Mouse (Mus musculus): ENCODE measurements around the gene Eya4.

Gene Eya4

GRCm38 (mm10) chr10:23150401-23150800 is 200.2 kb downstream of the Eya4 start:
- peak in 1 of 2 experiments; percentile 8 for DNase-seq

DNA sequence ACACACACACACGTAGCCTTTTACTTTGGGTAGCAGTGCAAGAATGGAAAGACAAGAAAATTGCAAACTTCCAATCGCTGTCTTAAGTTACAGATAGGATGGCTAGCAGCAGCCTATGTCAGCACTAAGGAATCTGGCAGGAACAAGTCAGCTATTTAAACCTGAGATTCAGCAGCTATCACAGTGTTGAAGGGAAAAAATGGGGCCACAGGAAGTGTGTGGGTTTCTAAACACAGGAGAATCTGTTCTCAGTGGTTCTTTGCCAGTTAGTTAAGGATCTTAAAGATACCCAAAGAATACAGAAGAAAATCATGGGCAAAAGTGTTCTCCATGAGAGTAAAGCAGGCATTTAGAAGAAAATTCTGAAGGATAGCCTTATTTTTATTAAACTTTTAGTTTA is 206.0 kb downstream of the Eya4 start:
- no peak for DNase-seq

DNA sequence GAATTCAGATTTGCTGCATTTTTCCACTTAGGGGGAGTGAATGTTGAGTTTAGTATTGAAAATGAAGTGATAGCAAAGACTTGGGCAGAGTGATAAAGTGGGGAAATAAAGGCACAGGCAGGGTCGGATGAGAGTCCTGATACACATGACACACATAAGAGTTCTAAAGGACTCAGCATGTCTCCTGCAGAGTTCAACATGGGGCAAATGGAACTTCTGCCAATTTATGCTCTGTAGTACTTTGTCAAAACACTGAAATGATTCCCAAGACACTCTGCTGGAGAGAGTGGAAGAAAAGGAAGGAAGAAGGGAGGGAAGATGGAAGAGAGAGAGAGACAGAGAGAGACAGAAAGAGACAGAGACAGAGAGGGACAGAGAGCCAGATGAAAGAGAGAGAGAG is 222.6 kb downstream of the Eya4 start:
- DNase-seq = no peak

DNA sequence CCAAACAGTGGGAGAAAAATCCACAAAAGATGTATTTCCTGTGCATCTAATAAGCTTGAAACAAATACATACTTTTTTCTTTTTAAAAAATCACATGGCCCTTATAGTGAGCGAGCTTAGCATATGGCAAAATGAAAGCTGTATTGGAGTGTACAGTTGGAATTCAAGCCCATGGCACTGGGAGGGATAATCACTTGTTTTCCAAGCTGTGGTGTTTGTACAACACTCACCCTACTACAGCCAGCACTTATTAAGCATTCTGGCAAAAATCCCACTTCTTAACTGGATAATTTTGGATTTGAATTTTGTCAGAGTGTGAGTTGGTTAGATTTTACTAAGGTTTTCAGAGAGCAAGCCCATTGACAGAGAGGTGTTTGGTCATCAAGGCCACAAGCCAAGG is 223.4 kb downstream of the Eya4 start:
- no peak for DNase-seq

DNA sequence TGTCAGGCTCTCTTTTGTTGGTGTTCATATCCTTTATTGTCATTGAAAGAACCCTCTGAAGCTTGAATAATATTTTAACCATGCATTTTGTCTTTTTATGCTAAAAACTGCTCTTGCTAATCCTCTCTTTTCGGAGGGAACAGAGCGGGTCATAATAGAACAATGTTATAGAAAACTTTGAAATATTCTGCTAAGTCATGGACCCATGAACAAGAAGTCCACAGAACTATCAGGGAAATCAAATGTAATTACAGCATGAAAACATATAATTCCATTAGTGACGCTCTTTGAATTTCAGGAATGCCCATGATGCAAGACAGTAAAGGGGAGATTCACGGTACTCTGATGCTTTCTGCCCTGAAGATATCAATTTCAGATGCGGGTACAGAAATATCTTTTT is 224.1 kb downstream of the Eya4 start:
- DNase-seq = no peak

DNA sequence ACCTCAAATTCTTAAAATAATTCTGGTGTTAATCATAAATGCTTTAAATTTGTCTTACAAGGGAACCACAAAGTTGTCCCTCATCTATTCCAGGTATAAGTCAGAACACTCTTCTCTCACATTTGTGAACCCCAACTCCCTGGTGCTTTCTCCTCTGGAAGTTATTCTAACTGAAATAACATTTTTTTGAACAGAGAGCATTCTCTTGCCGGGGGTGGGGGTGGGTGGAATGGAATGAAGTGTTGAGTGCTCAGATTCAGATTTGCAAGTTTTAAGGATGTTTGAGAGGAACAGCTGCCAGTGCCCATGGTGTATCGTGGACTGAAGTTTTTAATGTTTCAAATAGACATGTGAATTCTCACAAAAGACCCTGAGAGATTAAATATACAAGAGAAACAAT is 230.1 kb downstream of the Eya4 start:
- DNase-seq = no peak

- peak; percentile 72 to 76 for DNase-seq
Observed at GRCm38 (mm10) chr10:23116786-23117410, 233.7 kb downstream of the Eya4 start.

- no peak for DNase-seq
Observed at GRCm38 (mm10) chr10:23116063-23116462, 234.5 kb downstream of the Eya4 start.

GRCm38 (mm10) chr10:23115321-23115720 is 235.3 kb downstream of the Eya4 start:
- DNase-seq = no peak

- DNase-seq = no peak
Observed at GRCm38 (mm10) chr10:23108122-23108521, 242.5 kb downstream of the Eya4 start.

DNA sequence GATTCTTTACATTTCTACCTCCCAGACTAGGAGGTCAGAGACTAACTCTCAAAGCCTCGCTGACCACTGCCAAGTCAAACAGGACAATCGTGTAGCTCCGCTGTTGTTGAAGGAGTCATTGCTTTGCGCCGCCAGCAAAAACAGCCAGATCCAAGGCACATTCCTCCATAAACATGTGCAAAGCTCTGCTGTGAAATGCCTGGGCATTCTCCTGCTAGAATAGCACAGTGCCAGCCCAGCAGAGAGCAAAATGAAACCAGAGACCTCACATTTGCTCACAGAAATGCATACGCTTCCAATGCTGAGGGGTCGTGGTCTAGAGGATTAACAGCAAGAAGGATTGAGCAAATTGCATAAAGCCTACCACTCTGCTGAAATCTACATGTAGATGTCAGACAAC is 258.1 kb downstream of the Eya4 start:
- no peak for DNase-seq

- DNase-seq = no peak
Observed at GRCm38 (mm10) chr10:23091552-23091951, 259.0 kb downstream of the Eya4 start.

GRCm38 (mm10) chr10:23090323-23090722 is 260.3 kb downstream of the Eya4 start:
- no peak for DNase-seq

- DNase-seq = no peak
Observed at GRCm38 (mm10) chr10:23089271-23089670, 261.3 kb downstream of the Eya4 start.

DNA sequence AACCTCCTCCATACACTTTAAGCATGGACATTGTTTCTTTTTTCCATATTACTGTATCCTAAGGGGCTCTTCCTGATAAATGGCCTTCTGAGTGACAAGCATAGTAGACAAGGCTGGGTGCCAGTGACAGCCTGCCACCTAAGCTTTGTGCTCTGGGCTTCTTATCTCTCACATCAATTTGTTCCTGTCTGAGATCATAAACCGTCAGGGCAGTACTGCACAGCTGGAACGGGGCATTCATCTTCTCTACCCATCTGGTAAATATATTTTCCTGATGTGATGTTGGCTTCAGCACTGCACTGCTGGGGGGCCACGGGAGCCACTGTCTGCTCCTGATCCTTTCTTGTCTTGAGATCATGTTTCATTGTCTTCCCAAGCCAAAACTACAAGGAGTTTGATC is 261.8 kb downstream of the Eya4 start:
- no peak for DNase-seq

DNA sequence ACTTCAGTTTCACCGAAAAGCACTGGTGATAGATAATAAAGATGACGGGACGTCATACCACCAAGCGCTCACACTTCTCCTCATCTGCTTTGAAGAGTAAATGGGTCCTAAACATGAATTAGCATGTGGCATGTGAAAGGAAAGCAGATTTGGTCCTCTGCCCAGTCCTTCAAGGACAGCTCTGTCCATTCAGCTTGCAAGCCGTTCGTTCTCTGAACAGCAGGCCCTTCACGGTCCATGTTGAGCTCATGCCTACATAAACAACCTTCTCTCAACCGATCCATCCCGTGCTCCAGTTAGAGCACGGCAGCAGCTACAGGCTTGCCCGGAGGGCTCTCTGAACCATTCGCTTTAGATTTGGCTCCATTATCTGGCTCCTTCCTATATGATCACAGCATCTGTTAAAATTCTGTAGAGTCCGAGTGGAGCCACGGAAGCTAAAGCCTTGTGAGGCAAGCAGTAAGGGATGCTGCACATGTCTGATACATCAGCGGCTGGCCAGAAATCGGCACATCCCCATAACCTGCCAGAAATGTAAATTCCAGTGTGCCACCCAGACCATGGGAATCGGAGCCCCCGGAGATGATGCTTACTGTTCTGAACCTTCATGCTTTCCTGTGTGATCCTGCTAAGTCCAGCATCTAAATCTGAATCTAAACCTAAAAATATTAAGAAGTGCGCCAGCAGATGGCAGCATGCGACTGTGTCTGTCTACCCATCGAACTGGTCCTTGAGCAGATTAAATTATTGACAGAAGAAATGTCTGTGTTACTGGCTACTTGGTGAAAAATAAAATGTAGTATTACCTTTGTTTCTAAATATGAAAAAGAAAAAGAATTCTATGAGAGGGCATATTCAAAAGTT is 264.0 kb downstream of the Eya4 start:
- DNase-seq = peak; percentile 49 to 67

DNA sequence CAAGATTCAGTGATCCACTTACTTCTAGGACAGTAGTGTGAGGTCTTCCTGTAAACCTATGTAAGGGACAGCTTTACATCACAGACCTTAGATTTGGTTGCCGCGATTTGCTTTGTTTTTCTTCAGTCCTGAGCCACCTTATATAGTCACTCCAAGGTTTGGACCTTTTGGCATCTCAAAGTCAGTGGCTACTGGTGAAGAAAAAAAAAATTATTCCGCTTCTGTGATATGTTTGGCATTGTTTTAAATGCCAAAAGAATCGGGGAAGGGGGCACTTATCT is 269.1 kb downstream of the Eya4 start:
- no peak for DNase-seq

DNA sequence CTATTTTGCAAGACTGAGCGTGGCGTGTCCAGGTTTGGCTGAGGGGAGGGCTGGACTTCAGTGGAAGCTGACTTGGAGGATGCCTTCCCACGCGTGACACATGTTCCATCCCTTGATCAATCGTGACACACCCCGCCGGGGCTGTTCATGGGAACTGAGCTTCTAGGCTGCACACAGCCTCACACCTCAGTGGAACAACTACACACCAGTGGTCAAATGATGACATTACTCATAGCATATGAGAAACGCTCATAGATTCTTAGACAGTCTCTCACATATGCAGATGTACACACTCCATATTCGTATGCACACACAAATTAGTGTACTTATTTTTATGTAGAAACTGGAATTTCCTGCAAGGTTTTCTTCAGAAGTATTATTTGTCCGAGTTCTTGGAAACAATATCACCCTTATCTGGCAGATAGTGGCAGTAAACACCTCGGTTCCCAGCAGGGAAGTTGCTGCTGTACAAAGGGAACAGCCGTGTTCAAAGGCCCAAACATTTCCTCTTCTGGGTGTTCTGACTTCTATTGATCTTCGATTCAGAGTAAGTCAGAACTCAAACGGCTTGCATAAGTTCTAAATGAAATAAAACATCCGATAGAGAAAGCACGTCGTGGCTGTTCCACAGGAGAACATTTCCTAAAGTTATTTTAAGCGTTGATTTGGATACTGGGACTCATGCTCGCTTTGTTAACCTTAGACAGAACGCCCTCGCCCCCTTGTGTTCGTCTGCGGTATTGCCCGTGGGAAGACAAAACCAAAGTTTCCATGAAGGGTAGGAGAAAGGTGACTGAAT is 269.6 kb downstream of the Eya4 start:
- DNase-seq = peak; percentile 79 to 85

DNA sequence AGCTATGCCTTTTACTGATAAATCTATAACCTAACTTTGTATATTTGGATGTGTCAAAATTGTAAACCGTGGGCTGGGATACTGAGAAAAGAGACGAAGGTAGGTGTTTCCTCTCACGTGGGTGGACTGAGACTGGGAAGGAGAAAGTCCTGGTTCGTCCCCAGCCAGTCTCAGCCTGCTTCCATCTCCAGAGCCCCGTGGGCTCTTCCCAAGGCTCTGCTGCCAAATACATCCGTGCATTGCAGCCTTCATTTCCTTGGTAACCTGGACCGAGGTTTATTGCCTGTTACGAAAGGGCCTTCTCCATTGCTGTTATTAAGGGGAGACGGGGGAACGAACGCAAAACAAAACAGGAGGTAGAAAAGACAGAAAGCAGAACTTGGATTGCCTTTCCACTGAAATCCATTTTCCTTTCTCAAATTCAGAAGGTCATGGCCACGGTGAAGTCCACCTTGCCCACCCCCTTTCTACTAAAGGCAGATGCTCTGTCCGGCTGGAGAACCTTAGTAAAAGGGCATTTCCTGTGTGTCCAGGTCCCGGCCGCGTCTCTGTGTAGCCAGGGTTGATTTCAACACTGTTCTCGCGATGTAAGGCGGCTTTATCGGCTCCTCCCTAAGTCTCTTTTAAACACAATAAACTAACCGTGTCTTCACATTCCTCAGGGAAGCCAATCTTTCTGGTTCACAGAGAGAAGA is 273.7 kb downstream of the Eya4 start:
- no peak for DNase-seq

- no peak for DNase-seq
Observed at GRCm38 (mm10) chr10:23073431-23073830, 277.2 kb downstream of the Eya4 start.

DNA sequence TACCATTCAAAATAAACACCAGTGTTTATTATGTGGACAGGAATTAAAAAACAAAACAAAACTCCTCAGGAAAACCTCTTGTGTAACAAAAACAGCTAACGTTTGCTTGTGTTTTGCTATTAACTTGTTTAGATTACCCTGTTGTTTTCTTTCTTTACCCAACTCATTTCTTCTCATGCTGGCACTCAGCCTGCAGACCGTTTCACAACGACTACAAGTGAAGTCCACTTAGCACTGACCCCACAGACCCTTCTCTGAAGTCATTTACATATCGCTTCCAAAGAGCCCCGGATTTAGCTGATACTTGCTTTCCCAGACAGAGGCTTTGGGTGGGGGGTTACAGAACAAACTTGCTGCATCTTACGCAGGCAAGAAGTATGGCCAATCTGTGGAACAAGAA is 286.9 kb downstream of the Eya4 start:
- no peak for DNase-seq

GRCm38 (mm10) chr10:23062719-23063118 is 287.9 kb downstream of the Eya4 start:
- DNase-seq = no peak

GRCm38 (mm10) chr10:23060694-23061060 is 289.9 kb downstream of the Eya4 start:
- DNase-seq = no peak

Data from cerebellum, postnatal 36 days (tissue).